Mouse (Mus musculus): ENCODE data around the gene Npr3. TPM values are rescaled to one million over a fixed set of nuclear protein-coding genes. Genes with fewer than 3 reads are reported as not detected.

Gene Npr3
- 1.9 and 2.1 TPM in 2 replicates for polyA plus RNA-seq (2016; fragmentation: Nextera tagmentation; extraction: Ambion mirVana)

GRCm38 (mm10) chr15:11906571-11907531 is at the start of gene Npr3:
Gene Npr3, minus strand, starts transcription at chr15:11907287.
- Histone ChIP-seq H3K4me2 (peak within 1 kb of the TSS; percentile 86), H3K9me3 (no peaks in the 10 kb centered on the region), H3K4me3 (replicated peaks) (peak within 1 kb of the TSS; percentile 50), H3K9ac (peak within 1 kb of the TSS; percentile 34), H3K27ac (no peak within 1 kb of the TSS), H3K4me1 (peaks cover 44% of the 10 kb centered on the region), H3K27me3 (peaks cover 62% of the 10 kb centered on the region), H3K36me3 (replicated peaks) (no peaks in the 10 kb centered on the region)
- no peak for ATAC-seq (ENCODE audit: low FRiP score)
- WGBS: under 1% methylated on average over 42 of the region's 42 CpGs

DNA sequence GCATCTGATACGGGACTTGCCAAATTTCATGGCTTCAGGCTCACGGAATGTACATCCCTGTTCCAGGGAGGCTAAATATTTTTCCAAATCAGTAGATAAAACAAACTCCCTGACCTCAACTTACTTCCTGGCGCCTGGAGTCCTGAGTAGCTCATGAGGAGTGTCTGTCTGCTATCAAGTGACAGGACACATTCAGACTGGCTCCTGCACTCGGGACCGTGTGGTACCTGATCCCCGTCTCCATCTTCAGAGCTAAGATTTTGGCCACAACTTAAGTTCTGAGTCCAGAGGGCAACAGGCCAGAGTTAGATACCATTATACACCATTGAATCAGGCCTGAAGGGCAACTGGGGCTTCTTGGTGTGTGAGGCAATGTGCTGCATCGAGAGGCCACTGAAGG is 49.0 kb upstream of the Npr3 start:
- no peaks in the 10 kb centered on the region for H3K9me3 ChIP-seq
- H3K4me1 ChIP-seq: no peaks in the 10 kb centered on the region
- no peak for ATAC-seq (ENCODE audit: low FRiP score)
- H3K9ac ChIP-seq: no peak overlapping the region
- no peaks in the 10 kb centered on the region for H3K27me3 ChIP-seq
- H3K4me3 ChIP-seq (replicated peaks): no peak overlapping the region
- 87% methylated on average over 7 of the region's 7 CpGs for WGBS
- no peak overlapping the region for H3K4me2 ChIP-seq
- no peak overlapping the region for H3K27ac ChIP-seq
- no peaks in the 10 kb centered on the region for H3K36me3 ChIP-seq (replicated peaks)

- Histone ChIP-seq H3K4me3 (replicated peaks) (no peak overlapping the region), H3K27me3 (no peaks in the 10 kb centered on the region), H3K4me1 (no peaks in the 10 kb centered on the region), H3K9ac (no peak overlapping the region), H3K36me3 (replicated peaks) (no peaks in the 10 kb centered on the region), H3K4me2 (no peak overlapping the region), H3K27ac (no peak overlapping the region), H3K9me3 (no peaks in the 10 kb centered on the region)
- ATAC-seq (ENCODE audit: low FRiP score): no peak
- WGBS: 63% methylated on average over 4 of the region's 4 CpGs
Measured at GRCm38 (mm10) chr15:11954190-11954589, 47.1 kb upstream of the Npr3 start.

DNA sequence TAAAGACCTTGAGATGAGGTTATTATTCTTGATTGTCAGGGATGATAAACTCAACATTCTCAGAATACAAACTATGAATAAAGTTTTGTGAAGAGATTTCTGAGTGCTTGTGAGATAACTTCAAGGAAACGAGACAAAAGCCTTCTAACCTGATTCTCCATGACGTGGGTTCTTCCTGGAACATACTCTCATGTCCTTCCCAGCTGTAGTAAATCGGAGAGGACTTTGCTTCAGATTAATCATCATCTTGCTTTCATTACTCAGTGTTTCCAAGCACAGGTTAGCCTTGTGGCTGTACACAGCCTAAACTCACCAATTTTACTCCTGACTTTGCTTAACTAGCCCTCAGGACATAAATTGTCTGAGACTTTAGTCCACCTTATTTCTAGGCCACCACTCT is 45.1 kb upstream of the Npr3 start:
- Histone ChIP-seq H3K4me2 (no peak overlapping the region), H3K9me3 (no peaks in the 10 kb centered on the region), H3K9ac (no peak overlapping the region), H3K27me3 (no peaks in the 10 kb centered on the region), H3K27ac (no peak overlapping the region), H3K36me3 (replicated peaks) (no peaks in the 10 kb centered on the region), H3K4me1 (no peaks in the 10 kb centered on the region), H3K4me3 (replicated peaks) (no peak overlapping the region)
- 86% methylated on average over 3 of the region's 3 CpGs for WGBS
- no peak for ATAC-seq (ENCODE audit: low FRiP score)

GRCm38 (mm10) chr15:11951181-11951580 is 44.1 kb upstream of the Npr3 start:
- Histone ChIP-seq H3K27ac (no peak overlapping the region), H3K27me3 (0 out of 2 replicates have a peak, but pooled peaks cover 4% of the 10 kb centered on the region), H3K4me3 (replicated peaks) (no peak overlapping the region), H3K36me3 (replicated peaks) (no peaks in the 10 kb centered on the region), H3K4me1 (no peaks in the 10 kb centered on the region), H3K9me3 (no peaks in the 10 kb centered on the region), H3K9ac (no peak overlapping the region), H3K4me2 (no peak overlapping the region)
- ATAC-seq (ENCODE audit: low FRiP score): no peak
- WGBS: 95% methylated on average over 7 of the region's 7 CpGs

DNA sequence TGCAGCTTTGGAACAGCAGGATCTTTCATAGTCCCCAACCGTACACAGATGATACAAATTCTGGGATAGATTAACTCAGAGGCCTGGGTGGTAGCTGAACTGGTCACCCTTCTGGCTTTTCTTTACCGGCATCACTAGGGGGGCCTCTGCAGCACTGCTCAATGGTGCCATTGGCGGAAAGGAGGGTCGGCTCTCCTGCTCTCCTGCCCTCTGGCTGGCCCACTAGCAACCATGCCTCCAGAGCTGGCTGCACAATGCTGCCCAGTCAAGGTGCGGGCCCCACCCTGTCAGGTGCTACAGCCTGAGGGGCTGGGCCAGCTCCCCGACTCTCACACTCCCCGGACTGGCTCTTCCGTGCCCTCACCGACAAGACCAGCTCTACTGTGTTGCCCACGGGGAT is 43.1 kb upstream of the Npr3 start:
- no peak for ATAC-seq (ENCODE audit: low FRiP score)
- Histone ChIP-seq H3K9me3 (no peaks in the 10 kb centered on the region), H3K4me3 (replicated peaks) (no peak overlapping the region), H3K27ac (no peak overlapping the region), H3K9ac (no peak overlapping the region), H3K36me3 (replicated peaks) (no peaks in the 10 kb centered on the region), H3K4me2 (no peak overlapping the region), H3K27me3 (0 out of 2 replicates have a peak, but pooled peaks cover 4% of the 10 kb centered on the region), H3K4me1 (no peaks in the 10 kb centered on the region)
- WGBS: 92% methylated on average over 10 of the region's 10 CpGs

DNA sequence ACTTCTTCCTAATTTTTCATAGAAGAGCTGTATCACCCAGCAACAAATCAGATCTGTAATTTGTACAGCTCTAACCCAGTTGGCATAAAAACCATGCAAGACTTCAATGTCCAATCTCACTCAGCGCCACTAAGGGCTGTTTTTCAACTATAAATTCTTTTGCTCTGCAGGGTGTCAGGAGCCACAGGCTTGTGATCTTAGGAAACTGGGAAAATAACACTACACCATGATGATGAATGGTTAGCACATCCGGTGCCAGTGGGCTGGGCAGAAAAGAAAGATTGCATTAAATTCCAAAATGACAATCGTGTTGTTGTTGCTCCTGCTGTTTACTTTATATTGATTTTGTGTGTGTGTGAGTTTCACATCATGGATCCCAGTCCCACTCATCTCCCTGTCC is 42.4 kb upstream of the Npr3 start:
- Histone ChIP-seq H3K9ac (no peak overlapping the region), H3K4me1 (no peaks in the 10 kb centered on the region), H3K4me2 (no peak overlapping the region), H3K27ac (no peak overlapping the region), H3K9me3 (no peaks in the 10 kb centered on the region), H3K27me3 (peaks cover 5% of the 10 kb centered on the region; the same call in 1 of the 2 replicates), H3K36me3 (replicated peaks) (no peaks in the 10 kb centered on the region), H3K4me3 (replicated peaks) (no peak overlapping the region)
- no peak for ATAC-seq (ENCODE audit: low FRiP score)
- WGBS: 92% methylated on average over 3 of the region's 3 CpGs

GRCm38 (mm10) chr15:11940855-11941254 is 33.8 kb upstream of the Npr3 start:
- no peak overlapping the region for H3K4me2 ChIP-seq
- H3K27ac ChIP-seq: no peak overlapping the region
- H3K27me3 ChIP-seq: peaks cover 38% of the 10 kb centered on the region
- no peak overlapping the region for H3K9ac ChIP-seq
- H3K4me1 ChIP-seq: peaks cover 10% of the 10 kb centered on the region
- H3K9me3 ChIP-seq: no peaks in the 10 kb centered on the region
- H3K4me3 ChIP-seq (replicated peaks): no peak overlapping the region
- no peaks in the 10 kb centered on the region for H3K36me3 ChIP-seq (replicated peaks)
- WGBS: 33% methylated on average over 5 of the region's 5 CpGs
- no peak; the same call in 1 of the 2 replicates for ATAC-seq (ENCODE audit: low FRiP score)

- H3K36me3 ChIP-seq (replicated peaks): no peaks in the 10 kb centered on the region
- 89% methylated on average over 3 of the region's 3 CpGs for WGBS
- H3K4me1 ChIP-seq: no peaks in the 10 kb centered on the region
- H3K4me3 ChIP-seq (replicated peaks): no peak overlapping the region
- H3K4me2 ChIP-seq: no peak overlapping the region
- no peaks in the 10 kb centered on the region for H3K27me3 ChIP-seq
- ATAC-seq (ENCODE audit: low FRiP score): no peak
- no peaks in the 10 kb centered on the region for H3K9me3 ChIP-seq
- H3K27ac ChIP-seq: no peak overlapping the region
- no peak overlapping the region for H3K9ac ChIP-seq
Measured at GRCm38 (mm10) chr15:11927742-11928141, 20.7 kb upstream of the Npr3 start.

DNA sequence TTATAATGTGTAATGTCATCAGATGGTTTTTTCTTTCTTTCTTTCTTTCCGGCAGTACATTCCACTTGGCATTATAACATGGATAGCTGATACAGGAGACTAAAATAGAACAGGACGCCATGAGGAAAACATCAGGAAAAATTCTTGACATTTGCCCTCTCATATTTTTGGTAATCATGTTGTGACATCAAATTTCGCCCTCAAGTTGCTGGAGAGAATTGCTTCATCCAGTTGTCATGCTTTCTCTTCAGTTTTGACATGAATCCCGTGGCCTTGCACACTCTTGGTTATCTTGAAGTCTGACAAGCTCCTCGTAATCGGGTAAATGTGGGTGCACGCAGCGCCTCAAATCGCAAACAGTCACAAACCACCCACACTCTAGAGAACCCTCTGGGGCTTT is 7.0 kb upstream of the Npr3 start:
- Histone ChIP-seq H3K27ac (no peak overlapping the region), H3K27me3 (0 out of 2 replicates have a peak, but pooled peaks cover under 1% of the 10 kb centered on the region), H3K9me3 (no peaks in the 10 kb centered on the region), H3K4me1 (no peaks in the 10 kb centered on the region), H3K4me3 (replicated peaks) (no peak overlapping the region), H3K4me2 (no peak overlapping the region), H3K36me3 (replicated peaks) (no peaks in the 10 kb centered on the region), H3K9ac (no peak overlapping the region)
- ATAC-seq (ENCODE audit: low FRiP score): no peak
- WGBS: 80% methylated on average over 9 of the region's 9 CpGs

- Histone ChIP-seq H3K9ac (no peak overlapping the region), H3K27me3 (peaks cover 33% of the 10 kb centered on the region), H3K36me3 (replicated peaks) (no peaks in the 10 kb centered on the region), H3K9me3 (no peaks in the 10 kb centered on the region), H3K4me1 (peaks cover 28% of the 10 kb centered on the region), H3K4me2 (no peak overlapping the region), H3K27ac (no peak overlapping the region), H3K4me3 (replicated peaks) (no peak overlapping the region)
- ATAC-seq (ENCODE audit: low FRiP score): no peak
- WGBS: 47% methylated on average over 6 of the region's 6 CpGs
Measured at GRCm38 (mm10) chr15:11909875-11910274, 2.8 kb upstream of the Npr3 start.

GRCm38 (mm10) chr15:11908166-11908565 is 1.1 kb upstream of the Npr3 start:
- 7% methylated on average over 11 of the region's 11 CpGs for WGBS
- Histone ChIP-seq H3K4me2 (peak overlapping the region; percentile 31), H3K9ac (no peak overlapping the region), H3K4me1 (peaks cover 44% of the 10 kb centered on the region), H3K4me3 (replicated peaks) (no peak overlapping the region), H3K9me3 (no peaks in the 10 kb centered on the region), H3K27ac (no peak overlapping the region), H3K36me3 (replicated peaks) (no peaks in the 10 kb centered on the region), H3K27me3 (peaks cover 51% of the 10 kb centered on the region)
- ATAC-seq (ENCODE audit: low FRiP score): no peak
